Mouse (Mus musculus) layer of hippocampus, adult 2 months (tissue): ENCODE results near the gene Kif6. TPM values are rescaled to one million over a fixed set of nuclear protein-coding genes. Genes with fewer than 3 reads are reported as not detected.

Experiments
- DNase-seq, 2 experiments: peaks; one replicate each; pipeline ENCODE4 v3.0.0; 2022; ENCODE audit warnings: low spot score in 2 of 2
- H3K27ac ChIP-seq: fragments of 200-600 bp; 2 replicates; pipeline ENCODE4 v1.8.1; 2022
- H3K4me3 ChIP-seq: fragments of 200-600 bp; 2 replicates; pipeline ENCODE4 v1.8.1; 2022; ENCODE audit warnings: mild to moderate bottlenecking
- CTCF ChIP-seq: fragments of 200-600 bp; conservative IDR thresholded peaks from 2 replicates; pipeline ENCODE4 v1.8.1; 2022; ENCODE audit warnings: antibody characterized with exemption, mild to moderate bottlenecking, moderate library complexity
- total RNA-seq, 2 experiments: library from RNA; stranded (reverse); gene quantifications; 2 replicates each; pipeline ENCODE4 v1.2.3; 2021

Kif6 gene
- total RNA-seq, 2 experiments from 2014 or later = 5.0 to 6.1 TPM

DNA sequence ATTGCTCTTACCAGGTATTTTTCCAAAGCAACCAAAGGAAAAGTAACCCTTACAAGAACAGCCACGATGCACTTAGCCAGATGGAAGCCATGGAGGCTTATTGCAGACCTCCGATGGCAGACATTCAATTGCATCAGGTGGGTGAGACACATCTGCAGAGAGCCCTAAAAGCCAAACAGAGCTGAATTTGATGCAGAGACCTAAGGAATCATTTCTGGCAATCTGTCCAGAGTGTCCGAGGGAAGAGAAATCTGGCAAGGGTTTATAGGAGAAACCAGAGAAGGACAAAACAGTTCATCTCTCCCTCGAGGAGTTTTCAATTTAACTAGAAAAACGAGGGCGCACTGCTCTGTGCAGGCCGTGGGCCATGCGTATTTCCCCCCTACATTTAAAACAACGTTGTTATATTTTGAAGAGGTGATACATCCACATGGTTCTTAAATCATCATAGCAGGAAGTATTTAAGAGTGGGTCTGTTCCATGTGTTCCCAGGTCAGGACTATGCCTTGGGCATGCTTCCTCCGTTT lies 177.3 kb downstream of the Kif6 start:
- H3K27ac ChIP-seq = no peak overlapping the region
- H3K4me3 ChIP-seq = no peak overlapping the region
- TF ChIP-seq CTCF = no peak
- DNase-seq = no peak

DNA sequence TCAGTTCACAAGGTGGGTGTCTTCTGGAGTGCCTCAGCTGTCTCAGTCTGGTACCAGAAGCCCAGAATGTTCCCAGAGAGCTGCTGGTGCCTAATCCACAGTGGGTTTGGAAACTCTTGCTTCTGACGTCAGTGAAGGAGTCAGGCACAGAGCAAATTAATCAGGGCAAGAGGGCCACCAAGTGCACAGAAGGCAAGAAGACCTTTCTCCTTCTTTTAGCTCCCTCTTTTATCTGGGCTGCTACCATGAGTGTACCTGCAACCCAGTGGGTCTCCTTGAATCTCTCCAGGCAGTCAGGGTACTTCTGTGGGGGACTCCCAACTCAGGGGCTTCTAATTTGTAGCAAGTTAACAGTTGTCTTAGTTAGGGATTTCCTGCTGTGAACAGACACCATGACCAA lies 178.0 kb downstream of the Kif6 start:
- TF ChIP-seq CTCF = no peak
- no peak overlapping the region for H3K27ac ChIP-seq
- H3K4me3 ChIP-seq = no peak overlapping the region
- DNase-seq = no peak

- DNase-seq = no peak
- Histone ChIP-seq H3K27ac (no peak overlapping the region), H3K4me3 (no peak overlapping the region)
- TF ChIP-seq CTCF = peak; percentile 37
Measured at GRCm38 (mm10) chr17:49793965-49794364, 179.0 kb downstream of the Kif6 start.

- no peak for DNase-seq
- no peak for TF ChIP-seq CTCF
- Histone ChIP-seq H3K4me3 (no peak overlapping the region), H3K27ac (no peak overlapping the region)
Measured at GRCm38 (mm10) chr17:49795241-49795640, 180.3 kb downstream of the Kif6 start.

- DNase-seq = no peak
- Histone ChIP-seq H3K4me3 (no peak overlapping the region), H3K27ac (no peak overlapping the region)
- no peak for TF ChIP-seq CTCF
Measured at GRCm38 (mm10) chr17:49796116-49796515, 181.2 kb downstream of the Kif6 start.

- Histone ChIP-seq H3K4me3 (no peak overlapping the region), H3K27ac (no peak overlapping the region)
- no peak for DNase-seq
- no peak for TF ChIP-seq CTCF
Measured at GRCm38 (mm10) chr17:49799168-49799567, 184.2 kb downstream of the Kif6 start.

GRCm38 (mm10) chr17:49800157-49800556 lies 185.2 kb downstream of the Kif6 start:
- Histone ChIP-seq H3K27ac (no peak overlapping the region), H3K4me3 (no peak overlapping the region)
- no peak for DNase-seq
- TF ChIP-seq CTCF = no peak

DNA sequence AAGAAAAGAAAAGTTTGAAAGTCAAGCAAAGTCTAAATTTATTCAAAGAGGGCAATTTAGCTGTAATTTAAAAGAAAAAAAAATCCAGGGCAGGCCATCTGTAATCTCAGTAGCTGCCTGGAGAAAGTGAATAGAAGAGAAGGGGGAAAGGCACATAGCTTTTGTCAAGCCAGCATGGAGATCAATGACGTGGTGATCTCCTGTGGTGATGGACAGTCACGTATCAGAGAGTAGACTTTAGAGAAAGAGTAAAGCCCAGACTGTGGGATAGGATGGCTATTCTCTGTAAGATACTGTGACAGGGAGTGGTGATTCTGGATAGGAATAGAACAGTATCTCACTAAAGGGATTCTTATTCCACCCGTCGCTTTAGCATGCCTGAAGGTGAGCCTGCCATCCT lies 192.5 kb downstream of the Kif6 start:
- DNase-seq = no peak
- no peak overlapping the region for H3K4me3 ChIP-seq
- no peak for TF ChIP-seq CTCF
- no peak overlapping the region for H3K27ac ChIP-seq

DNA sequence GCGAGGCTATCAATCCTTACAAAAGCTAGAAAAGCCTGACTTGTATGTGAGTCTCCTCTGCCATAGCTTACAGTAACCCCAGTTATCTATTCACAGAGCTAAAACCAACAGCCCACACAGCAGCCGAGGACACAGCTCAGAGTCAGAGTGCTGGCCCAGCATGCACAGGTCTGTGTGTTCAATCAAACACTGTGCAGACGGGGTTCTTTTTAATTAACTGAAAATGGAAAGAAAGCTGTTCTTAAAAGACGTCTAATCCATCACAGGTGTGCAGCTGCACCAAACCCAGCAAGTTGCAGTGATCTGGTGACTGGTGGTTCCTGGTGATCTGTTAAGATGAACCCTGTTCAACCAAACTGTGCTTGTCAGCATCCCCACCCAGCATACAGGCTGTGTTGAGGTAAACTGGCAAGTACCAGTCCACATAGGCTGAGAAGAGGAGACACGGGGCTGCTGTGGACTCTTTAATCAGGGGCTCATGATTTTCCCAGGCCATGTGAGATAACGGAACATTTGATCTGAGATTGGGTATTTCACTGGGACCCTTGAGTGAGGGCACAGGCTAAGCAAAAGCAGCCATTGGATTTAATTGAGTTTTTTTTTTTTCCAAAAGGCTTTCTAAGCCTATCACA lies 193.9 kb downstream of the Kif6 start:
- DNase-seq = no peak
- Histone ChIP-seq H3K4me3 (no peak overlapping the region), H3K27ac (no peak overlapping the region)
- TF ChIP-seq CTCF = no peak

- H3K27ac ChIP-seq = no peak overlapping the region
- H3K4me3 ChIP-seq = no peak overlapping the region
- TF ChIP-seq CTCF = peak; percentile 54
- DNase-seq = no peak
Measured at GRCm38 (mm10) chr17:49813893-49814640, 199.1 kb downstream of the Kif6 start.

DNA sequence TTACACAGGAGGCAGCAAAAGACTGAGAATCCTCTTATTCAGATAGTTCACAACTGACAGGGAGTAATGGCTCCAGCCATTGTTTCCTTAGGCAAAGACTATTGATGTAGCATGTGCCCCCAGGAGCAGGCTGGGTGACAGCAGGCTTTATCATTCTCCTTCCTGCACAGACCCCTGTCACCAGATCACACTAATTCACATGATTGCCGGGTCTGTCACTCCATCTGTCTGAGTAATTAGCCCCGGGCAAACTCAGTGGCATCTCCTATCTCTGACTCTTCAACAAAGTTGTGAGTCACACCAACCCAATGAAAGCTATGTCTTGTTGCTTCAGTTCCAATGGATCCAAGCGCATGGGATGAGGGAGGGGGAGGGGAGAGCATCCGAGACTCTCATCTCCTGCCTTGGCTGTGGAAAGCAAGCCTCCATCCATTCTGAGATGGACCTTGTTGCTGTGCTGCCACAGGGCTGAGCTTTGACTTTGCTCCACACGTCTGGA lies 201.2 kb downstream of the Kif6 start:
- H3K4me3 ChIP-seq = no peak overlapping the region
- DNase-seq = peak in 1 of 2 experiments; percentile 21
- 0 out of 2 replicates have a peak overlapping the region, but pooled peaks have one; percentile 14 for H3K27ac ChIP-seq
- TF ChIP-seq CTCF = no peak

- DNase-seq = no peak
- no peak for TF ChIP-seq CTCF
- Histone ChIP-seq H3K27ac (no peak overlapping the region), H3K4me3 (no peak overlapping the region)
Measured at GRCm38 (mm10) chr17:49816703-49817102, 201.8 kb downstream of the Kif6 start.

DNA sequence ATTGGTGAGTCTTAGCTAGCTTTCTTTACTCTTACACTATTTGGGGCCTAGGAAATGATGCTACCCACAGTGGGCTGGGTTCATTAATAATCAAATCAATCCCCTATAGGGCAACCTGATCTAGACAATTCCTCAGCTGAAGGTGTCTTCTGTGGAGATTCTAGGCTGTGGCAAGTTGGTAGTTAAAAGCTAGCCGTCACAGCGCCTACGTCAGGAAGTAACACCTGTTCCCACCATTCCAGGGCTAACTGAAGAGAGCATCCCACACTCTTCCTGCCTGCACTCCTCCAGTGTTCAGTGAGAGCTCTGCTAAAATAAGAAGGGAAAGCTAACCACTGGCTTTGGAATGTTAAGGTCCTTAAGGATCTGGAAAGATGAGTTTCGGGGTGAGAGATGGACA lies 205.3 kb downstream of the Kif6 start:
- H3K27ac ChIP-seq = no peak overlapping the region
- no peak for DNase-seq
- H3K4me3 ChIP-seq = no peak overlapping the region
- no peak for TF ChIP-seq CTCF
